Mouse (Mus musculus): Measurements from ENCODE around the gene Kirrel2.

The Kirrel2 gene

DNA sequence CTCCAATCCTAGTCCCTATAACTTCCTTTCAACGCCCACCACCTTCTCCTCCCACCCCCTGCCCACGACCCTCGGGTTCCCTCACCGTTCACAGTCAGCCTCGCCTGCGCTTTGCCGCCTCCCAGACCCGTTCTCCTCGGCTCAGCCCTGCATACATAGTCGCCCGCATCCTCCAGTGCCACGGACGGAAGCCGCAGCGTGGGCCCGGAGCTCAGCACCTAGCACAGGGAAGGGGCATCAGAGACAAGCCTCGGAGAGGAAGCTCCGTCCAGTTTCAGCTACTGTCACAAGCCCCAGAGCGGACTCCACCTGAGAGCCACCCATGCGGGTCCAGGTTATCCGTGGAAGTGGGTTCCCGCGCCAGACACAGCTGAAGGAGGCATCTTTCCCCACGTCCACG, 4.2 kb downstream of the Kirrel2 start:
- no peak for DNase-seq (ENCODE audit: extremely low read depth, insufficient read length, low spot score)

DNA sequence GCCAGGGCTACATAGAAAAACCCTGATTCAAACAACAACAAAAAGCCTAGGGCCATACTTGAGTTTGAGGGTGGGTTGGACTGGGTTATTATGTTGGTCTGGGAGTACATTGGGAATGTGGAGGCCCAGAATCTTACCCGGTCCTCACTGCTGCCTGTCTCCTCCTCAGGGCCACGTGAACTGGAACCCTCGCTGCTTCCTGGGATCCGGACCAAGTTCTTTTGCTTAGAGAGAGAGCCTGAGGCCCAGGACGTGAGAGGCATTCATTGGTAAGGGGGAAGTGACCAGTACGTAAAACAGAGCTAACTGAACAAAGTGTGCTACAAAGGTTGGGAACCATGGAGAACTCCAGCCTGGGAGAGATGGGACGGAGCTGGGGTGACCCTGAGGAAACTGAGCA, 7.2 kb downstream of the Kirrel2 start:
- DNase-seq (ENCODE audit: extremely low read depth, insufficient read length, low spot score): no peak

DNA sequence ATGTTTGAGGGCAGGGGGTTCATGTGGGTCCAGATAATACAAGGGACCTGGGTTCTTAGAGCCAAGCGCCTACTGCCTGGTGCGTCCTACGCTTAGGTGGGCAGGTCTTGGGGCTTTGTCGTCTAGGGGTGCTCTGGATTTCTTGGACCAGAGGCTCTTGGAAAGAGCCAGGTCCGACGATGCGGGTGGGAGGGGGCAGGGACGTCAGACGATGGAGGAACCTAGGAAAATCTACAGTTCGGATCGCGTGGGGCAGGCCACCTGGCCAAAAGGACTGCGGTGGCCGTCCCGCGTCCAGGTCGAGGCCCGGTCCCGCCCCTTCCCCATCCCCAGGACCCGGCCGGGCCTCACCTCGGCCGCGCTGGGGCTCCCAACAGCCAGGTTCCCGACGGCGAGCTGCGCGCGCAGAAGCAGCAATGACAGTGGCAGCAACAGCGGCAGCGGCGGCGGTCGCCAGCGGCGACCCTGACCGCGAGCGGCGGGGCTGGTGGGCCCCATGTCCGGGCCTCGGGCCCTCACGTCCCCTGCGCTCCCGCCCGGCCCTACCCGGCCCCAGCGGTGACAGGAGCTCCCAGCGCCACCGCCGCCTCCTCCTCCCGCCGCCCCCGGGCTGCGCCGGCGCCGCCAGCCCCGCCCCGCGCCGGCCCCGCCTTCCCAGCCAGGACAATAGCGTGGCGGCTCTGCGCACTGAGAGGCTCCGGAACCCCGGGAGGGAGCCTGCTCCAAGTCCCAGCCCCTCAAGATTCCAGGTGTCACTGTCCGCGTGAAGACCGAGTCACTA, 12.3 kb downstream of the Kirrel2 start, which contains the start of gene Aplp1:
TSS of gene Aplp1 (minus strand) at position 565 of the 781 bp plus-strand sequence.
- no peak for DNase-seq (ENCODE audit: extremely low read depth, insufficient read length, low spot score)

DNA sequence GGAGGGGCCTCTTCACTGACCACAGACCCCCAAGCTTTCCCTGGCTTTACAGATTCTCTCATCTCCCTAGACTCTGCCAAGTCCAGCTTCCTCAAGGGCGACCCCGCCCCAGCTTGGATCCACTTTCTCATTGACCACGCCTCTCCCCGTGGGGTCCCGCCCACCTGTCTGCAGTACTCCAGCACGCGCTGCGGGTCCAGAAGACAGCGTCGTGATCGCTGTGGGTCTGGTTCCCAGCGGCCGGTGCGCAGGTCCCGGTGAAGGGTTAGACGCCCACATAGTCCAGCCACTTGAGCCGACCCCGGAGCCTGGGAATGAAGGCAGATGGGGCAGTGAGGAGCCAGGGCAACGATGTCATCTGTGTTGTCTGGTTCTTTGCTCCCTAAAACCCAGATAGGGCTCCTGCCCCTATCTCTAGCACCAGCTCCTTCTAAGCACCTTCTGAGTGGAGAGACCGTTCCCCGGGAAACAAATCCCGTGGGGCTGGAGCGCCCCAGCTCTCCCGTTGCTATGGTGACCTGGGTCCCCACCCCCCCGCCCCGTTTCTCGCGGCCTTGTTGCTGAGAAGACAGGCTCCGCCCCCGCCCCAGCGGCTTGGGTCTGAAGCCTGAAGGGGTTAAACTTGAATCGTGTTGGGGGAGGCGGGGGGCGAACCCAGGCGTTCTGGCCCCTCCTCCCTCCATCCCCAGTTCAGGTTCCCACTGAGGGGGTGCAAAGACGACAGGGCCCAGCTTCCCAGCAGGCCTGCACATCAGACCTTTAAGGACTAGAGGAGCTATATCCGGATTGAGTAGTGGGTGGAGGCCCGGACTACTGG, 13.1 kb downstream of the Kirrel2 start:
- no peak for DNase-seq (ENCODE audit: extremely low read depth, insufficient read length, low spot score)

DNA sequence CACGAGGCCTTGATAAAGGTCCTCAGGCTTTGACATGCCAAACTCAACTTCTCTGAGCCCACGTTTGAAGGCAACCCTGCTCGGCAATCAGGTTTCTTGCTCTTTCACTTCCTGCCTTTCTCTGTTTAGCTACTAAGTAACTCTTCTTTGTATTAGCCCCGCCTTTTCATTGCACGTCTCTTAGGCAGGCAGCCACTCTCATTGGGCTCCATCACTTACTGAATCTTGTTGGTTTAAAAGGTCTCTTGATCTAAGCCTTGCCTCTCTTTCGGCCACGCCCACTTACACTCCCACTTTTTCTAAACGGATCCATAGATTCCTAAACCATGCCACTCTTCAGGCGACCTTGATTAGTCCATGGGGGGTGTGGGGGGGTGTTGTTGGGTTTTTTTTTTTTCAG, 13.8 kb downstream of the Kirrel2 start:
- DNase-seq (ENCODE audit: extremely low read depth, insufficient read length, low spot score): no peak

DNA sequence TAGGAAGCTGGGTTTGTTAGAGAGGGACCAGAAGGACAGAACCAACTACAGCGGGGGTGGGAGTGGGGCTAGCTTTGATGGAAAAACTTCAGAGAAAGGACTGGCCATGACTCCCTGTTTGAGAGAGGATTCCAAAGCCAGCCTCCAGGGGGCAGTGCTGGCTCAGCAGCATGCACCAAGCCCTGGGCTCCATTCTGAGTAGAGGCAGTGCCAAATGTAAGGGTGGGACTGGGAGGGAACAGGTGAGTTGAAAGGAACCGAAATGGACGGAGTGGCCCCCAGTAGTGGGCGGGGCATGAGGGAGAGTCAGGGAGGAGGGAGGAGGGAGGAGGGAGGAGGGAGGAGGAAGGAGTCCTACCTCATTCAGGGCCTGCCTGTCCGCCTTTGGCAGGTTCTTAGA, 16.8 kb downstream of the Kirrel2 start:
- DNase-seq (ENCODE audit: extremely low read depth, insufficient read length, low spot score): no peak

DNA sequence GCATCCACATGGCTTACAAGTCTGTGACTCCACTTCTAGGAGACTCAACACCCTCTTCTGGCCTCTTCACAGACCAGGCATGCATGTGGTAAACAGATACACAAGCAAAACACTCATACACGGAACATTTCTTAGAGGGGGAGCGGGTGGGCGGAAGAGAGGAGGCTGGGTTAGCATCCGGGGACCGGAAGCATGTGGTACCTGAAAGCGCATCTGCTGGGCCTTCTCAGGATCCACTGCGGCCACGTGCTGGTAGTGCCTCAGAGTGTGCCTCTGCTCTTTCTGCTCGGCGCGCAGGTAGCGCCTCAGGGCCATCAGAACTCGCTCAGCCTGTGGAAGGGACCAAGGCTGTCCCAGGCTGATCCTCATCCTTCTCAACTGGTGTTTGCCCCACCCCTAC, 17.8 kb downstream of the Kirrel2 start:
- DNase-seq (ENCODE audit: extremely low read depth, insufficient read length, low spot score): no peak

DNA sequence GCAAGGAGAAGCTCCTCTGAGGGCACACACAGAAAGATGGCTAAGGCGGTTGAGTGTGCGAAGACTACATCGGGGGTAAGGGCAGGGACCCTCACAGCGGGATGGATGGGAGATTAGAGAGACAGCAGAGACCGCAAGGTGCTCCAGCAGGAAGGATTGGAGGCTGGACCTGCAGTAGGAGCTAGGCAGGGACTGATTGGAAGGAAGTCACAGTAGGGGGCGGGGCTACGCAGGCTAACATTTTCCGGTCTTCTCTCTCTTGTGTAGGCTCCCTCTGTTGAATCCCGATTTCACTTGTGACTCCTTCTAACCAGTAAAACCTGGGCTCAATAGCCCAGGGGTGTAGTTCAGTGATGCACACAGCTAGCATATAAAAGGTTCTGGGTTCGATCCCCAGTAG, 20.6 kb downstream of the Kirrel2 start:
- DNase-seq (ENCODE audit: extremely low read depth, insufficient read length, low spot score): no peak

DNA sequence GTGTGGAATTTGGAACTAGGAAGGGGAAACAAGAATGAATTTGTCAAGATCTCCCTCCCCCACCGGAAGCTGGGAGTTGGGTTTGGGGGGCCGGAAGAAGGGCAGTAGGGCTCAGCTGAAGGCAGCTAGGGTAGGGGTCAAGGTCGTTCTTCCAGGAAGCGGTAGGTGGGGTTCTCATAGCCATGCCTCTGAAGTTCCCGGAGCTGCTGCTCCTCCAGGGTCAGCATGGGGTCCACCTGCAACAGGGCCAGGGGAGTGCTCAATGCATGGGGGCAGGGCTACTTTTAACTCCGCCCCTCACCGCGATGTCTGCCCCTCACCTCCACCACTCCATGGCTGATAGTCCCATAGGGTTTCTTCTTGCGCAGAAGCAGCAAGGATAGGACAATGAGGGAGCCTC, 22.3 kb downstream of the Kirrel2 start:
- DNase-seq (ENCODE audit: extremely low read depth, insufficient read length, low spot score): no peak

DNA sequence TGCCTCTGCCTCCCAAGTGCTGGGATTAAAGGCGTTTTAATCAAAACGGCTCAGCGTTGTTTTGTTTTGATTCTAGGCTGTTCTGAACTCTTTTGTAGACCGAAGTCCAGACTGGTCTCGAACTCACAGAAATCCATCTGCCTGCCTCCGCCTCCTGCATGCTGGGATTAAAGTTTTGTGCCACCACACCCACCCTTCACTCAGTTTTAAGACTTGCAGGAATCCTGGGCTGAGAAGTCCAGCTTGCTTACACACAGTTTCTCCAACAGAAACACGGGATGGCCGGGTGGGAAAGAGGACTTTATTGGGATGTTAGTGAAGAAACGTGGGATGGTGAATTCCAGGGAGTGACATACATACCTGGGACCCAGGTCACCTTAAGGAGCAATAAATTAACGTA, 22.8 kb downstream of the Kirrel2 start:
- DNase-seq (ENCODE audit: extremely low read depth, insufficient read length, low spot score): no peak

DNA sequence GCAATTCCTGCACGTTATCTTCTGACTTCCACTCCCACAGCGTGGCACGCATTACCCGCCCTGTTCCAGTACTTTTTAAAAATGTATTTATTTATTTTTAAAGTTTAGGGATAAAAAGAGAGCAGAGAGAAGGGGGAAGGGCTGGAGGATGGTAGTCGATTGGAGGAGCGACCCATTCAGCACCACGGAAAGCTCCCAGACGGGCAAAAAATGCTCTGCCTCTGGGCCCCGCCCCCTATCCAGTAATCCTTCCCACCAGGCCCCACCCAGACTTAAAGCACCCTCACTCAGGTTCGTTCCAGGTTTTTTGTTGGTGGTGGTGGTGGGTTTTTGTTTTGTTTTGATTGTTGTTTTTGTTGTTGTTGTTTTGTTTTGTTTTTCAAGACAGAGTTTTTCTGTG, 23.3 kb downstream of the Kirrel2 start:
- no peak for DNase-seq (ENCODE audit: extremely low read depth, insufficient read length, low spot score)

DNA sequence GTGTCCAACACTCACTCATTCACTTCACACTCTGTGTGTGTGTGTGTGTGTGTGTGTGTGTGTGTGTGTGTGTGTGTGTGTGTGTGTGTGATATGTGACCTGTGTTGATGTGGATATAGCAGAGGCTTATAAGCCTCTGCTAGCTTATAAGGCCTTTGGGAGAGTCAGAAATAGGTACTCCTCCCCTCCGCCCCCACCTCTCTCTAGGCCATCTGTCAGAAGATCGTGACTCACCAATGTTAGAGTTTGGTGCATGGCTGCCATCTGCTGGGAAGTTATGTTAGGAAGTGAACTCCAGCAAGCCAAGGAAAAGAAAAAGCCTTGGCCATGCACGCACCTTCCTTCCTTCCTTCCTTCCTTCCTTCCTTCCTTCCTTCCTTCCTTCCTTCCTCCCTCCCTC, 25.7 kb downstream of the Kirrel2 start:
- peak; percentile 37 for DNase-seq (ENCODE audit: extremely low read depth, insufficient read length, low spot score)

DNA sequence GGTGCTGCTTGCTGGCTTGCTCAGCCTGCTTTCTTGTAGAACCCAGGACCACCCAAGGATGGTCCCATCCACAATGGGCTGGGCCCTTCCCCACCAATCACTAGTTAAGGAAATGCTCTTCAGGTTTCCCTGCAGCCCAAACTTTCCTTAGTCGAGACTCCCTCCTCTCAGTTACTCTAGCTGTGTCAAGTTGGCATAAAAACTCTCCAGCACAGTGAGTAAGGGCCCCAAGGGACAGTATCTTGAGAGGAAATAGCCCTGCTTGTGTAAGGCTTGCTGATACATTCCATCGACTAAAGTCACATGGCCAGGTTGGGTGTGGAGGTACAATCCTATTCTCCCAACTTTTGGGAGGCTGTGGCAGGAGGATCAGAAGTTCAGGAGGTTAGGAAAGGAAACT, 27.3 kb downstream of the Kirrel2 start:
- peak; percentile 66 for DNase-seq (ENCODE audit: extremely low read depth, insufficient read length, low spot score)

DNA sequence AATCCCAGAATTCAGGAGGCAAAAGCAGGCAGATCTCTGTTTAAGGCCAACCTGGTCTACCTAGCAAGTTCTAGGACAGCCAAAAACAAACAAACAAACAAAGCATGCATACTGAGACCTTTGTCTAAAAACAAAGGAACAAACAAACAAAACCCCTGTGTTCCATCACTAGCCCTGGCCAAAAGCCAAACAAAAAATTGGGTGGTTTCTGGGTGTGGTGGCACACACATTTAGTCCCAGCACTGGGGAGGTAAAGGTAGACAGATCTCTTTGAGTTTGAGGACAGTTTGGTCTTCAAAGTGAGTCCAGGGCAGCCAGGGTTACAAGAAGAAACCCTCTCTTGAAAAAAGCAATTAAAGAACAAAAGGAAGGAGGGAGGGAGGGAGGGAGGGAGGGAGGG, 28.2 kb downstream of the Kirrel2 start:
- DNase-seq (ENCODE audit: extremely low read depth, insufficient read length, low spot score): no peak

DNA sequence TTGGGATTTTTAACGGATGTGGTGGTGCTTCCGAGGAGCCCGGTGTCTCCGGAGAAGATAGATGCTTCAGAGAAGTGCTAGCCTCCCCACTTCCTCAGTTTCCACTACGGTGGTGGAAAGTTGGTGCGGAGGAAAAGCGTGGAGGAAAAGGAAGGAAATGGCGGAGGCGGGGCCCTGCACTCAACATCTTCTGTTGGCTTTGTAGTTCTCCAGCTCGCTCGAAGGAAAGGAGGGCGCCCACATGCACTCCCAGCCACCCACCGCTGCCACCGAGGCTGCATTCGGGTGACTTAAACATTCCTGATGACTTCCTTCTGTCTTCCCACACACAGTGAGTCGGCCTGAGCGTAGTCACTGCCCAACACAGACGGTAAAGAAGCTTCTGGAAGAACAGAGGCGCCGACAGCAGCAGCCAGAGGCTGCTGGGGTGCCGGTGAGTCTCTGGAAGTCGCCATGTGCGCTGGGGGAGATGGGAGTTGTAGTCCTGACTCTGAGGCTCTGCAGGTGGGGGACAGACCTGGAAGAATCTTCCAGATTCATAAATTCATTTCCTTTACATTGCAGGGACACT, 34.3 kb downstream of the Kirrel2 start:
- no peak for DNase-seq (ENCODE audit: extremely low read depth, insufficient read length, low spot score)

DNA sequence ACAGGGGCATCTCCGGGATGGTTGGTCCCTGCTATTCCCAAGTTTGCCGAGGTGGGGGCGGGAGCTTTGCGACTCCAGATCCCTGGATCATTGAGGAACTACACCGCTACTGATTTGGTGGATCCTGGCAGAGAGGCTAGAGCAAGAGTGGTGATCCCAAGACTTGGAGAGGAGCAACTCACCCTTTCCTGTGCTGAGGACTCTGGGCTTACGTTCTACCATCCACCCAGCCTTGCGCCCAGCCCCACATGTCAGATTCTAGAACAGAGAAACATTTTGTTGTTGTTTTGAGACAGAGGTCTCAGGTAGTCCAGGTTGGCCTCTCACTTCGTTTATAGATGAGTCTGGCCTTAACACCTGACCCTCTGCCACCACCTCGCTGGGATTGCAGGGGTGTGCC, 34.9 kb downstream of the Kirrel2 start:
- no peak for DNase-seq (ENCODE audit: extremely low read depth, insufficient read length, low spot score)

DNA sequence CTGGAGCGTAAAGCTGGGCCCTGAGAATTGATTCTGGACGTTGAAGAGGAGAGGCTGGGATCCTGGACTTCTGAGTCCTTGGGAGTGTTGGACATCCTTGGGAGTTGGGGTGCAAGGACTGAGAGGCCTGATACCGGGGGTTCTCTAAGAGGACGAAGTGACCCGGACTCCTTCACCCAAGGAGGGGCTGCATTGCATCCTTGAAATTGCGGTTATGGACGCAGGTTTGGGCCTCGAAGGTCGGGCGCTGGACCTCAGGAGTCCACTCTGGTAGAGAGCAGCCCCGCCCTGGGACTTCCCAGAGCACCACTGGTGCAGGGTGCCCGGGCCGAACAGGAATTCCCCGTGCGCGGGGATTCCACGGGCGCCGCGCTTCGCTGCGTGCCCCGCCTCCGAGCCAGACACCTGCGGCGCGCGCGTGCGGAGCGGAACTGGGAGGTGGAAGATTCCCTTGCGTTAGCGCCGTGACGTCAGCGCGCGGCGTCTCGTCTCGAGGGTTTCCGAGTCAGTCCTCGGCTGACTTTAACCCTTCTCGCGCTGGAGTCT, 35.5 kb downstream of the Kirrel2 start:
- DNase-seq (ENCODE audit: extremely low read depth, insufficient read length, low spot score): peak; percentile 89

DNA sequence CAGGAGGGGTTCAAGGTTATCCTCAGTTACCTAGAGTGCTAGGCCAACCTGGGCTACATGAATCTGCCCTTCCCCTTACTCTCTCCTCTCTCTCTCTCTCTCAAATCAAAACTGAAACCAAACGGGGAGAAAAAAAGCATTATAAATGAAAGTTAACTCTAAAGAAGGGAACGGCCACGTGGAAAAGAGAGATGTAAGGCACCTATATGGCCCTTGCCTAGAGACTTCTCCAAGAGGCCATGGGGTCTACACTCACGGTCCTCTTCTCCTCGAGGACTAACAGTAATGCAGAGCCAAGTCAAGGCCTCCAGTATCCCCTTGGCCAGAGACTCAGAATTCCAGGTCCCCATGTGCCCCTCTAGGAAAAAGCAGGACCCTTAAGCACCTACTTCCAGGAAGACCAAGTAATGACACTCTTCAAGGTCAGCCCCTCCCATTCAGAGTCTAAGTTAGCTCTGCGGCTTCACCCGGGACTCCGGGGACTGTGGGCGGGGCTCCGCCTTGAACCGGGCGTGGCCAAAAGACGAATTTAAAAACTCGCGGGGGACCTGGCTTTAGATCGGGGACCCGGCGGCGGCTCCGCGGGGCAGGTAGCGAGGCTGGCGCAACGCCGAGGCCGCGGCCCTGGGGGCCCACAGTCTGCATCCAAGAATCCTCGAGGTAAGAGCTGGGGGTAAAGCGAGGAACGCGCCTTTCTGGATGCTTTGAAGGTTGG, 36.2 kb downstream of the Kirrel2 start, which contains the start of gene Nfkbid:
TSS of gene Nfkbid (plus strand) at position 558 of the 715 bp plus-strand sequence.
- DNase-seq (ENCODE audit: extremely low read depth, insufficient read length, low spot score): peak; percentile 86

DNA sequence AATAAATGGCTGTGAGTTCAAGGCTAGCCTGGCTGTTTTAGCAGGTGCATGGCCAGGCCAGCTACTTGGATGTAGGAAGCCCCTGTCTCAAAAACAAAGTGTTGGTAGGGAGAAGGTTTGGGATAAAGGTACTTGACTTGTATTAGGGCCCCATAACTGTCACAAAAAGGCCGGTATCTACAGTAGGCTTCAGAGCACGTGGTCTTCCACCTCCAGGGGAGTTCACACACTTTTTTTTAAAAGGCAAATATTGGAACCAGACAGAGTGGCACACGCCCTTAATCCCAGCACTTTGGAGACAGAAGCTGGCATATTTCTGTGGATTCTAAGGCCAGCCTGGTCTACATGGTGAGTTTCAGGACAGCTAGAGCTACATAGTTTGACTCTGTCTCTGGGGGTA, 36.8 kb downstream of the Kirrel2 start:
- DNase-seq (ENCODE audit: extremely low read depth, insufficient read length, low spot score): no peak

DNA sequence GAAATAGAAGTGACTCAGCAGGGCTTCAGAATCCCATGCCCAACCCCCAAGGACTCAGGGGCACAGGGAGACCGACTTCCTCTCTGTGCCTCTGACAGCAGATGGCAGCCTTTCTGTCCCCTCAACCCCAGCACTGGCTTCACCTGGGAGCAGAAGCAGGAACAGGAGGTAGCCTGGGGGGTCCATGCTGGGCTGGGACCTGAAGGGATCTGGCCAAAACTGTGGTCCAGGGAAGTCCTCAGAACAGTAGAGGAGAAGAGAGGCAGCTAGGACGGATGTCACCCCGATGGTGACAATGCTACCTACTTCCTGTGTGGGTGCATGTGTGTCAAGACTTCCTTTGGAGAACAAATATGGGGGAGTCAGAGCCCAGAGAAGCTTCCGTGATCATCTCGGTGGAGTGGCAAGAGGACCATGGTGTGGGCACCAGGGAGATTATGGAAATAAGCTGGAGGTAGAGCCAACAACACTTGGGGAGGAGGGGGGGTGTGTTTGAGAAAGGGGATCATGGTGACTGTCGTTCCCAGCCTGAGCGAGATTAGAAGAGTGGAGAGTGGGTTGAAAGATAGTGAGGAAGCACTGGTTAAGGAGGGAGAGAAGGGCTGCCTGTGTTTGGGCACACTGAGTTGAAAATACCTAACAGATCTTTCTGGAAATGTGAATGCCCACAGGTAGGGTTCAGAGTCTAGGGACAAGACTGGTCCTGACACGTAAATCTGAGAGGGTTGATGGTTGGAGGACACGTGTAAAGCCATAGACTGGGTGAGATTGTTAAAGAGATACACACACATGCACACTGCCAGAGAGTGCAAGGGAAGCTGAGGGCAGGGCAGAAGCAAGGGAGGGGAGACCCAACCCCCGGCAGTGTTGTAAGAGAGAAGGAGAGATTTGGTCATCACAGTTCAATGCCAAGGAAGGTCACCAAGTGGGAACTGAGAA, 37.7 kb downstream of the Kirrel2 start, which contains the start of gene Hcst:
TSS of gene Hcst (minus strand) at position 294 of the 939 bp plus-strand sequence.
- DNase-seq (ENCODE audit: extremely low read depth, insufficient read length, low spot score): no peak

All from 3134 (cell line).